Mouse (Mus musculus) G1E (cell line): ENCODE data around the gene Ddx19b. TPM values are rescaled to one million over a fixed set of nuclear protein-coding genes. Genes with fewer than 3 reads are reported as not detected.
A peak's percentile ranks its signal among the peaks of the same experiment; 100 is the strongest.

ENCODE experiments used
- ATAC-seq: 2 replicates; pipeline ENCODE4 v1.8.0; 2016; ENCODE audit warnings: mild to moderate bottlenecking; ENCODE audit not compliant: insufficient number of reproducible peaks, poor library complexity, low FRiP score, severe bottlenecking; ENCODE audit errors: extremely low read depth
- DNase-seq: peaks from one replicate; pipeline ENCODE4 v3.0.0; 2012; ENCODE audit warnings: low spot score
- H3K27me3 ChIP-seq: 2 replicates; pipeline ENCODE4 v1.6.1; 2012; ENCODE audit warnings: mild to moderate bottlenecking, low read length, inconsistent platforms; ENCODE audit not compliant: insufficient read depth
- H3K36me3 ChIP-seq: replicated peaks from 2 replicates; pipeline ENCODE3; 2012; ENCODE audit warnings: mild to moderate bottlenecking, inconsistent platforms
- H3K4me1 ChIP-seq: 2 replicates; pipeline ENCODE4 v1.6.1; 2012; ENCODE audit warnings: low read depth, low read length, inconsistent platforms, mixed read lengths; ENCODE audit not compliant: insufficient read depth
- H3K4me3 ChIP-seq: 2 replicates; pipeline ENCODE4 v1.5.1; 2012; ENCODE audit warnings: low read depth, mild to moderate bottlenecking, inconsistent platforms, low read length, moderate library complexity, mixed read lengths
- H3K9me3 ChIP-seq: replicated peaks from 2 replicates; pipeline ENCODE4 v1.6.1; 2012; ENCODE audit warnings: inconsistent platforms
- CTCF ChIP-seq: IDR thresholded peaks from 2 replicates; pipeline ENCODE4 v1.5.1; 2012; ENCODE audit warnings: low read depth, low read length, inconsistent platforms, mixed read lengths
- GATA1 ChIP-seq: IDR thresholded peaks from 2 replicates; pipeline ENCODE4 v1.6.1; 2012; ENCODE audit warnings: borderline replicate concordance, low read length, inconsistent platforms, mixed read lengths
- GATA2 ChIP-seq: IDR thresholded peaks from 2 replicates; pipeline ENCODE4 v1.6.1; 2012; ENCODE audit warnings: low read depth, low read length, inconsistent platforms, borderline replicate concordance
- POLR2AphosphoS5 ChIP-seq: IDR thresholded peaks from 2 replicates; pipeline ENCODE4 v1.6.1; 2012; ENCODE audit warnings: low read depth, low read length, inconsistent platforms; ENCODE audit not compliant: insufficient replicate concordance
- TAL1 ChIP-seq: conservative IDR thresholded peaks from 2 replicates; pipeline ENCODE4 v1.6.1; 2012; ENCODE audit warnings: low read depth, low read length, inconsistent platforms, mixed read lengths
- polyA plus RNA-seq: library from polyadenylated mRNA; stranded (reverse); fragments of >175 nt; gene quantifications from 2 replicates; pipeline ENCODE4 v1.2.3, GENCODE M21; 2012
- total RNA-seq, 2 experiments: library from RNA; stranded (forward) in 1 of 2; stranded (reverse) in 1 of 2; fragments of 200-1000 nt in 1 of 2; fragments of >200 nt in 1 of 2; fragmentation: Nextera tagmentation in 1 of 2; gene quantifications; 2 replicates each; pipeline ENCODE4 v1.2.3; 2014 to 2017

The Ddx19b gene
- total and polyA plus RNA-seq, 3 experiments = 6.3 to 21.9 (median 17.4) TPM

GRCm38 (mm10) chr8:111055661-111056060, 24.1 kb upstream of the Ddx19b start:
- no peaks in the 10 kb centered on the region for H3K9me3 ChIP-seq
- H3K4me3 ChIP-seq = no peak overlapping the region; the same call in 1 of the 2 replicates
- TF ChIP-seq CTCF = no peak
- DNase-seq = no peak
- peaks cover 82% of the 10 kb centered on the region for H3K36me3 ChIP-seq
- peaks cover 48% of the 10 kb centered on the region for H3K4me1 ChIP-seq
- peaks cover 5% of the 10 kb centered on the region; the same call in 1 of the 2 replicates for H3K27me3 ChIP-seq
- ATAC-seq = no peak

DNA sequence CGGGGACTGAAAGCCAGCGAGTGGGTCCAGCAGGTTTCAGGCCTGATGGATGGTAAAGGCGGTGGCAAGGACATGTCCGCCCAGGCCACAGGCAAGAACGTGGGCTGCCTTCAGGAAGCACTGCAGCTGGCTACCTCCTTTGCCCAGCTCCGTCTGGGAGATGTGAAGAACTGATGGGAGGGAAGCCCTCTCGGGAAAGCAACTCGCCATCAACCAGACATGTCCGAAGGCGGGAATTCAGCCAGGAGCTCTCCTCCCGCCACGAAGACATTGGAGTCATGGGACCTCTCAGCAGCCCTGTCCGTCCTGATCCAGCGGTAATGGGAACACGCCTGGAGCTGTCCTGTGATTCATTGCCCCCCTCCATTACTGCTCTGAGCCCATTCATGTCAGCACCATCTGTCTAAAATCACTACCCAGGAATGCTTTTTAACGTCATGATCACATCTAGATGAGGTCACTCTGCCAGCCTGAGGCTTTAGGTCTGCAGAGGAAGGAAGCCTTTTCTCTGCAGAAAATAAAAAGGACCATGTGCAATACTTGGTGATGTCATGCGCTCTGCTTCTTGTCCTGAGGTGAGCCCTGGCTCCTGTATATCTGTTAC, 23.6 kb upstream of the Ddx19b start:
- peaks cover 45% of the 10 kb centered on the region for H3K4me1 ChIP-seq

GRCm38 (mm10) chr8:111053827-111054518, 22.4 kb upstream of the Ddx19b start:
- H3K36me3 ChIP-seq = peaks cover 94% of the 10 kb centered on the region

More for the DNA sequence above, 23.6 kb upstream of the Ddx19b start:
- H3K9me3 ChIP-seq = no peaks in the 10 kb centered on the region
- TF ChIP-seq TAL1 (no peak), POLR2AphosphoS5 (no peak), CTCF (no peak), GATA2 (no peak), GATA1 (no peak)
- ATAC-seq (no peak), DNase-seq (no peak)
- H3K4me3 ChIP-seq = peak overlapping the region; percentile 34; the same call in 1 of the 2 replicates
- H3K27me3 ChIP-seq = peaks cover under 1% of the 10 kb centered on the region; the same call in 1 of the 2 replicates
- H3K36me3 ChIP-seq = peaks cover 87% of the 10 kb centered on the region

GRCm38 (mm10) chr8:111049106-111049505, 17.6 kb upstream of the Ddx19b start:
- peaks cover 100% of the 10 kb centered on the region for H3K36me3 ChIP-seq
- DNase-seq = no peak
- no peaks in the 10 kb centered on the region for H3K27me3 ChIP-seq
- H3K4me1 ChIP-seq = peaks cover 8% of the 10 kb centered on the region
- no peak for ATAC-seq
- H3K4me3 ChIP-seq = no peak overlapping the region
- TF ChIP-seq CTCF = no peak
- TF ChIP-seq GATA2 = no peak
- no peak for TF ChIP-seq POLR2AphosphoS5
- no peak for TF ChIP-seq TAL1
- no peak for TF ChIP-seq GATA1
- H3K9me3 ChIP-seq = no peaks in the 10 kb centered on the region

More at GRCm38 (mm10) chr8:111053827-111054518, 22.4 kb upstream of the Ddx19b start:
- Histone ChIP-seq H3K4me3 (no peak overlapping the region), H3K4me1 (peaks cover 38% of the 10 kb centered on the region), H3K9me3 (no peaks in the 10 kb centered on the region), H3K27me3 (no peaks in the 10 kb centered on the region)
- no peak for DNase-seq
- ATAC-seq = no peak
- TF ChIP-seq GATA1 (no peak), POLR2AphosphoS5 (no peak), TAL1 (no peak), GATA2 (no peak), CTCF (no peak)

GRCm38 (mm10) chr8:111048694-111049093, 17.1 kb upstream of the Ddx19b start:
- Histone ChIP-seq H3K4me3 (no peak overlapping the region), H3K27me3 (no peaks in the 10 kb centered on the region), H3K4me1 (peaks cover 7% of the 10 kb centered on the region), H3K36me3 (peaks cover 99% of the 10 kb centered on the region), H3K9me3 (no peaks in the 10 kb centered on the region)
- DNase-seq (no peak), ATAC-seq (no peak)
- TF ChIP-seq POLR2AphosphoS5 (no peak), TAL1 (no peak), GATA2 (no peak), CTCF (no peak), GATA1 (no peak)

GRCm38 (mm10) chr8:111044003-111044734, 12.6 kb upstream of the Ddx19b start:
- TF ChIP-seq TAL1 (no peak), CTCF (no peak)
- no peaks in the 10 kb centered on the region for H3K9me3 ChIP-seq
- H3K36me3 ChIP-seq = peaks cover 99% of the 10 kb centered on the region
- peaks cover 15% of the 10 kb centered on the region for H3K4me1 ChIP-seq
- no peak for DNase-seq
- no peaks in the 10 kb centered on the region for H3K27me3 ChIP-seq
- ATAC-seq = no peak
- H3K4me3 ChIP-seq = no peak overlapping the region
